Mouse (Mus musculus): ENCODE measurements around the gene Ppp1r14c. TPM values are rescaled to one million over a fixed set of nuclear protein-coding genes. Genes with fewer than 3 reads are reported as not detected.
"Not testable (repeated sequence)": the region's sequence is repeated elsewhere in the genome, so short reads cannot be mapped to it uniquely, and the experiment has no call there.

The Ppp1r14c gene
- polyA plus RNA-seq, 1 experiment, result 1.7 TPM

DNA sequence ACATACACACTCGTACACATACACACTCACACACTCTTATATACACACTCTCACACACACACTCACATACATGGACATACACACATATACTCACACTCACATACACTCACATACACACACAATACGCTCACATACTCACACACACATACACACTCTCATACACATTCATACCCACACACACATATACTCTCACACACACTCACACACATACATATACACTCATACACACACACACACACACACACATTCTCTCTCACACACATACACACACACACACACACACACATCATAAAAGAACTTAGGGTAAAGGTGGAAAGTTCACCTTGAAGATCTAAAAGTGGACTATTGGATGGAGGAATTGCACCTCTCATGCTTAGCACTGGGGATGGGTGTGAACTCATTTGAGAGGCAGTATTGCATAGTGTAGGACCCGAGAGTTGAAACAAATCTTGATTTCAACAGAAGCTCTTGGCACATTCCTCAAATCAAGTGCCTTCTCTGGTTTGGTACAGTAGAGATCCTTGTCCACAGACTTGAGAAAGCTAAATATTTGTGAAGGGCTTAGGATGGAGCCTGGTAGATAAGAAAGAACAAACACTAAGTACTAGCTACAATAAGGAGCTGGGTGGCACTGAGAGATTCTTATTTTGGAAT is 87.1 kb downstream of the Ppp1r14c start:
- Histone ChIP-seq H3K4me3 (ENCODE audit: insufficient read depth, low read length) (no peak overlapping the region), H3K4me1 (ENCODE audit: control insufficient read depth, insufficient read depth, low read length) (no peaks in the 10 kb centered on the region), H3K27ac (ENCODE audit: insufficient read depth, low read length) (no peak overlapping the region)
- TF ChIP-seq CTCF (IDR thresholded peaks at IDR 0.05; ENCODE audit: borderline replicate concordance, insufficient read depth, low read length) (no peak), POLR2A (IDR thresholded peaks at IDR 0.05; ENCODE audit: low read depth, low read length) (no peak)

DNA sequence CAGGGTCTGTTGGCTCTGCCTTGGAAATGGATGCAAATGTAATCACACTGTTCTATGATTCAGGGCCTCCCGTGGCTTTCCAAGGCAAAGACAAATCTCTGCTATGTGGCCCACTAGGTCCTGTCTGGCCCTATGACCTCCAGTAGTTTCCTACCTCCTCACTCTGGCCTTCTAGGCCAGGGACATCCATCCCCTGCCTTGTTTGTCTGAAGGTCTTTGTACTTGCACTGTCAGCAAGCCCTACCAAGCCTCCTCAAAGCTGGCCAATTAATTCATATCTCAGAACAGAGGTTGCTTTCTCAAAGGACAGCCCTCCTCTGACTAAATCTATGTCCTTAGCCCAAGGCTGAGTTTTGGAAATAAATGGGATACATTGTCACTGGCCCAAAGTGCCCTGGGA is 92.8 kb downstream of the Ppp1r14c start:
- no peak overlapping the region for H3K27ac ChIP-seq (ENCODE audit: insufficient read depth, low read length)
- H3K4me1 ChIP-seq (ENCODE audit: control insufficient read depth, insufficient read depth, low read length), result no peaks in the 10 kb centered on the region
- no peak overlapping the region for H3K4me3 ChIP-seq (ENCODE audit: insufficient read depth, low read length)
- TF ChIP-seq CTCF (IDR thresholded peaks at IDR 0.05; ENCODE audit: borderline replicate concordance, insufficient read depth, low read length), result no peak
- TF ChIP-seq POLR2A (IDR thresholded peaks at IDR 0.05; ENCODE audit: low read depth, low read length), result no peak

DNA sequence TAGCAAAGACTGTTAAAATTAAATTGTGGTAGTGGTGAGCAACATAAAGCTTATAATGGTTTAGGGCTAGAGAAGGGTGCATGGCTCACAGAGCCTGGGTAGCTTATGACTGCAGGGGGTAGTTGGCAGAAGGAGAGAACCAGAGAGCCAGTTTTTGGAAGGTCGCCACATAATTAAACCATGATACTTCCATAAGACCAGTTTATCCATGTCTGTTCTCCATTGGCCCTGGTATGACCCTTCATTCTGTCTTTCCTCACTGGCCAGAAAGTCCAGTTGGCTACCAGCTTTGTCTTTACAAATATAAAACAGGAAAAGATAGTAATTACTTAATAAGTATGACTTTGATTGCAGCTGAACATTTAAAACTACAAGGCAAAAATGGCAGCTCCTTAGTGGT is 95.0 kb downstream of the Ppp1r14c start:
- Histone ChIP-seq H3K4me3 (ENCODE audit: insufficient read depth, low read length) (no peak overlapping the region), H3K27ac (ENCODE audit: insufficient read depth, low read length) (no peak overlapping the region), H3K4me1 (ENCODE audit: control insufficient read depth, insufficient read depth, low read length) (no peaks in the 10 kb centered on the region)
- TF ChIP-seq POLR2A (IDR thresholded peaks at IDR 0.05; ENCODE audit: low read depth, low read length), result no peak
- TF ChIP-seq CTCF (IDR thresholded peaks at IDR 0.05; ENCODE audit: borderline replicate concordance, insufficient read depth, low read length), result no peak

DNA sequence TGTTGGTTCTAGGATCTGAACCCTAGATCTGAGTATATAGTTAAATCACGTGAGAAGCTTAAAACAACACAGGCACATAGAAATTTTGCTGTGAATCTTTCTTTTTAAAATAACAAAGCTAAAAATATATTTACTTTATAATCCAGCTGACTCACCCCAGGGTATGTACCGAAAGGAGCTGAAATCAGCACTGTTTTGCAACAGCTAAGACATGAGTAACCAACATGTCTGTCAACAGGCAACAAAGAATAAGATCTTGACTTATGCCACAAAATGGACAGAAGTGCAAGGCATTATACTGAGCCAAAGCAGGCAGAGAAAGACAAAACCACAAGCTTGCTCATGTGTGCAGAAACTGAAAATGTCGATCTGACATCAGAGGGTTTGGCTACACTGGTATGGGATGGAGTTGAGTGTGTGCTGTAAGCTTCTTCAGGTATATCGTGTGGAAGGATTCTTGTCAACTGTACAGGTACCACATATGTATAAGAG is 100.3 kb downstream of the Ppp1r14c start:
- H3K27ac ChIP-seq (ENCODE audit: insufficient read depth, low read length), result peak overlapping the region; percentile 84
- TF ChIP-seq CTCF (IDR thresholded peaks at IDR 0.05; ENCODE audit: borderline replicate concordance, insufficient read depth, low read length) (no peak), POLR2A (IDR thresholded peaks at IDR 0.05; ENCODE audit: low read depth, low read length) (no peak)
- no peaks in the 10 kb centered on the region for H3K4me1 ChIP-seq (ENCODE audit: control insufficient read depth, insufficient read depth, low read length)
- H3K4me3 ChIP-seq (ENCODE audit: insufficient read depth, low read length), result no peak overlapping the region

DNA sequence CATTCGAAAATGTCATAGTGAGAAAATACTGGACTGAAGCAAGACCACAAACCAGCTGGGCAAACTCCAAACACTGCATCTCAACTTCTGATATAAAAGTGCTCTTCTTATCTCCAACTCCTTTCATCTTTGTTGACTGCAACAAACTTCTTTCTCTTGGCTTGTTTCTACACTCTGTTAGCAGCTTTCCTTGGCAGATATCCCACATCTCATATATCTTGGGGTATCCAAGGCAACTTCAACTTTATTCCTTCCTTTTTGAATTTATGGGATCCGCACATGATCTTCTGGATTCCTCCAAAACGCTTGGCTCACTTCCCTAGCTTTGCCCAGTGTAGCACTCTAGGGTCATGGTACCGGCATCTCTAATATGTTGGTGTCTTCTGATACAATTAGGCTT is 102.7 kb downstream of the Ppp1r14c start:
- no peak for TF ChIP-seq CTCF (IDR thresholded peaks at IDR 0.05; ENCODE audit: borderline replicate concordance, insufficient read depth, low read length)
- no peak for TF ChIP-seq POLR2A (IDR thresholded peaks at IDR 0.05; ENCODE audit: low read depth, low read length)
- no peaks in the 10 kb centered on the region for H3K4me1 ChIP-seq (ENCODE audit: control insufficient read depth, insufficient read depth, low read length)
- H3K27ac ChIP-seq (ENCODE audit: insufficient read depth, low read length), result no peak overlapping the region
- no peak overlapping the region for H3K4me3 ChIP-seq (ENCODE audit: insufficient read depth, low read length)

DNA sequence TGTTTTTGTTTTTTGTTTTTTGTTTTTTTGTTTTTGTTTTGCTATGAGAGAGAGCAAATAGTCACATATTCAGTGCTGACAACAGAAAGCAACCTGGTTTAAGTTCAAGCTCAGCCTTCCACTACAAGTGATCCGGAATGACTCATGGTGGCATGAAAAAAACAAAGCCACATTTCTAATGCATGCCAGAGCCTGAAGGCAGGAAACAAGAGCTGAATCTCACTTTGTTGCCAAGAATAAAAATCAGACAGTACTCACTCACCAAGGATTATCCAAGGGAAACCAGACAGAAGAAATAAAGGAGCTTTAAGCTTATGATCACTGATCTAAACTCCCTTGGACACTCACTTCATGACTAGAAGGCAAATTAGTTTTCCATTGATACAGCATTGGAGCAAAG is 110.8 kb downstream of the Ppp1r14c start:
- H3K4me3 ChIP-seq (ENCODE audit: insufficient read depth, low read length), result no peak overlapping the region
- H3K4me1 ChIP-seq (ENCODE audit: control insufficient read depth, insufficient read depth, low read length), result no peaks in the 10 kb centered on the region
- TF ChIP-seq POLR2A (IDR thresholded peaks at IDR 0.05; ENCODE audit: low read depth, low read length), result no peak
- TF ChIP-seq CTCF (IDR thresholded peaks at IDR 0.05; ENCODE audit: borderline replicate concordance, insufficient read depth, low read length), result no peak

DNA sequence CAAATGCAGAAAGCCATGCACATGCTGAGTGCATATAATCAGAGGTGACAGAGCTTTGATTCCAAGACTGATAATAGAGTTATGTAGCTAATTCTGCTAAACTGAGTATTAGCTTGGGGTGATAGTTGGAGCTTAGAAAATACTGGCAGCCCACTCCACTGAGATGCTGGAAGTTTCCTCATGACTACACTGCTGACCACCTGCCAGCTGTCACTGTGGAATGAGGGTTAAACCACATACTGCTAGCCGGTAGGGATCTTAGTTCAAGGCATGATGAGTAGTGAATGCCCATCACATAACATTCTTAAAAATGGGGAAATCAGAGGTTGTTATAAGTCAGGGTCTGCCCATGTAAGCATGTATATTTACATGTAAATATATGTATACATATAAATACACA is 113.9 kb downstream of the Ppp1r14c start:
- H3K27ac ChIP-seq (ENCODE audit: insufficient read depth, low read length), result no peak overlapping the region
- no peaks in the 10 kb centered on the region for H3K4me1 ChIP-seq (ENCODE audit: control insufficient read depth, insufficient read depth, low read length)
- no peak overlapping the region for H3K4me3 ChIP-seq (ENCODE audit: insufficient read depth, low read length)
- TF ChIP-seq CTCF (IDR thresholded peaks at IDR 0.05; ENCODE audit: borderline replicate concordance, insufficient read depth, low read length), result no peak
- no peak for TF ChIP-seq POLR2A (IDR thresholded peaks at IDR 0.05; ENCODE audit: low read depth, low read length)

More for the DNA sequence above, 110.8 kb downstream of the Ppp1r14c start:
- H3K27ac ChIP-seq (ENCODE audit: insufficient read depth, low read length), result 0 out of 2 replicates have a peak overlapping the region, but pooled peaks have one; percentile 6

DNA sequence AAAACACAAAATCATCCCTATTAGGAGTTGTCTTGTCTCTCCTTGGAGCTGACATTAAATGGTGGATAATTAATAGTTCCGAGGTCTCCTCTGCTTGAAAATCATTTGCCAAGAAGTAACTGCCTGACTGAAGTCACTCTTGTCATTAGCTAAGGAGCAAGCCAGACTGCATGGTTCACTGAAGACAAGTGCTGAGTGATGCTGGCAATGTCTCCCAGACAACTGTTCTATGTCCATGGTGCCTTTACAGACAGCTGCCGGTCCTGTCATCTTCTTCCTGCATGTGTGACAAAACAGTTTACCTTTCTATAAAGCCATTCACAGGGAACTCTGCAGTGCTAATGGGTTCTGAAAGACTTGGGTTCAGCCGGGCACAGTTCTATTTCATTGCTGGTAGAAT is 124.2 kb downstream of the Ppp1r14c start:
- TF ChIP-seq POLR2A (IDR thresholded peaks at IDR 0.05; ENCODE audit: low read depth, low read length) (no peak), CTCF (IDR thresholded peaks at IDR 0.05; ENCODE audit: borderline replicate concordance, insufficient read depth, low read length) (no peak)
- H3K4me3 ChIP-seq (ENCODE audit: insufficient read depth, low read length), result no peak overlapping the region
- H3K4me1 ChIP-seq (ENCODE audit: control insufficient read depth, insufficient read depth, low read length), result no peaks in the 10 kb centered on the region
- no peak overlapping the region for H3K27ac ChIP-seq (ENCODE audit: insufficient read depth, low read length)

DNA sequence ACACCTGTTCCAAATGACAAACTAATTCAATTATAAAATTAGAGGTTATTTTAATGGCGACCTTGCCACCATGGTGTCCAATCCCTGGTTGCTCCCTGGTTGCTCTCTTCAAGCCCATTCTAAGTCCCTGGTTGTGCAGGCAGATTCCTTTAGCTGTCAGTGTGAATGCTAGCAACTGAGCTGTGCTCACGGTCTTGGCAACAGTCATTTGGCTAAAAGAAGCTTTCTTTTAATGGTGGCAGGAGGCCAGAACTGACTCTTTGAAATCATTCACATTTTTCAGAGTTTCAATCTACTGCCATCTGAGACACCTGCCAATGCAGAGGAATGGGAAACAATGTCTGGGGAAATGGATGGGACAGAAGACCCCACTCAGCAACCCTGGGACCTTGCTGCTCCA is 130.9 kb downstream of the Ppp1r14c start:
- no peak overlapping the region for H3K27ac ChIP-seq (ENCODE audit: insufficient read depth, low read length)
- H3K4me1 ChIP-seq (ENCODE audit: control insufficient read depth, insufficient read depth, low read length), result no peaks in the 10 kb centered on the region
- no peak for TF ChIP-seq POLR2A (IDR thresholded peaks at IDR 0.05; ENCODE audit: low read depth, low read length)
- TF ChIP-seq CTCF (IDR thresholded peaks at IDR 0.05; ENCODE audit: borderline replicate concordance, insufficient read depth, low read length), result no peak
- H3K4me3 ChIP-seq (ENCODE audit: insufficient read depth, low read length), result no peak overlapping the region

DNA sequence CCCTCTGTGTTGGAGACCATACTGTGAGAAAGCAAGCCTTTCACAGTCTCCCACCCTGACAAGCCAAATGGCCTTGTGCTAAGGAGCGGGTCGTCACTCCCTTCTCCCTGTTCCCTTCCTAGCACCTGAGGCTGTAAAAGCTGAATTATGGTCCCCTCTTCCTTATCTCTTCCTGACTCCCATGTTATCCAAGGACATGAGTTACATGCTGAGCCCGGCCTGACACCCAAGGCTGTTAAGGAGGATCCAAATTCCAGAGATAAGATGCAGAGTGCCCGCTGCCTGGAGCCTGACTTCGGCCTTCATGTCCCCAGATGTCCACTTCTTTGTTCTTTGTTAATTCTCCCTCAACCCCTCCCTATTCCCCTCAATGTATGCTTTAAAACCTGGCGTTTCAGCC is 135.0 kb downstream of the Ppp1r14c start:
- not testable (repeated sequence) for H3K4me3 ChIP-seq (ENCODE audit: insufficient read depth, low read length); H3K27ac ChIP-seq (ENCODE audit: insufficient read depth, low read length); H3K4me1 ChIP-seq (ENCODE audit: control insufficient read depth, insufficient read depth, low read length)
